Mouse (Mus musculus): ENCODE results near the gene C1rl.
"Not testable (repeated sequence)": the region's sequence is repeated elsewhere in the genome, so short reads cannot be mapped to it uniquely, and the experiment has no call there.

Gene C1rl

GRCm38 (mm10) chr6:124502021-124502420 lies 9.1 kb downstream of the C1rl start:
- no peak for DNase-seq (ENCODE audit: low read depth, low spot score)

GRCm38 (mm10) chr6:124505028-124505427 lies 12.1 kb downstream of the C1rl start:
- DNase-seq (ENCODE audit: low read depth, low spot score): no peak

GRCm38 (mm10) chr6:124506991-124507390 lies 14.1 kb downstream of the C1rl start:
- DNase-seq (ENCODE audit: low read depth, low spot score): no peak

GRCm38 (mm10) chr6:124508292-124508691 lies 15.4 kb downstream of the C1rl start:
- DNase-seq (ENCODE audit: low read depth, low spot score): no peak

- DNase-seq (ENCODE audit: low read depth, low spot score): not testable (repeated sequence)
Observed at GRCm38 (mm10) chr6:124509192-124509591, 16.3 kb downstream of the C1rl start.

- no peak for DNase-seq (ENCODE audit: low read depth, low spot score)
Observed at GRCm38 (mm10) chr6:124511936-124512335, 19.0 kb downstream of the C1rl start.

- no peak for DNase-seq (ENCODE audit: low read depth, low spot score)
Observed at GRCm38 (mm10) chr6:124512355-124512836, 19.5 kb downstream of the C1rl start, which contains the start of gene C1ra. C1ra (plus strand) TSS chr6:124512405.

GRCm38 (mm10) chr6:124517733-124518132 lies 24.8 kb downstream of the C1rl start:
- DNase-seq (ENCODE audit: low read depth, low spot score): not testable (repeated sequence)

GRCm38 (mm10) chr6:124522082-124522481 lies 29.2 kb downstream of the C1rl start:
- not testable (repeated sequence) for DNase-seq (ENCODE audit: low read depth, low spot score)

- DNase-seq (ENCODE audit: low read depth, low spot score): no peak
Observed at GRCm38 (mm10) chr6:124527881-124528280, 35.0 kb downstream of the C1rl start.

GRCm38 (mm10) chr6:124531077-124531476 lies 38.2 kb downstream of the C1rl start:
- no peak for DNase-seq (ENCODE audit: low read depth, low spot score)

- DNase-seq (ENCODE audit: low read depth, low spot score): not testable (repeated sequence)
Observed at GRCm38 (mm10) chr6:124536125-124536829, 43.4 kb downstream of the C1rl start.

GRCm38 (mm10) chr6:124541176-124541575 lies 48.3 kb downstream of the C1rl start:
- DNase-seq (ENCODE audit: low read depth, low spot score): not testable (repeated sequence)

GRCm38 (mm10) chr6:124542284-124542683 lies 49.4 kb downstream of the C1rl start, which contains the start of gene C1s1:
C1s1 (minus strand) TSS chr6:124542359.
- DNase-seq (ENCODE audit: low read depth, low spot score): not testable (repeated sequence)

- no peak for DNase-seq (ENCODE audit: low read depth, low spot score)
Observed at GRCm38 (mm10) chr6:124544466-124544865, 51.6 kb downstream of the C1rl start.

- no peak for DNase-seq (ENCODE audit: low read depth, low spot score)
Observed at GRCm38 (mm10) chr6:124545425-124545824, 52.5 kb downstream of the C1rl start.

GRCm38 (mm10) chr6:124547979-124548378 lies 55.1 kb downstream of the C1rl start:
- not testable (repeated sequence) for DNase-seq (ENCODE audit: low read depth, low spot score)

- DNase-seq (ENCODE audit: low read depth, low spot score): no peak
Observed at GRCm38 (mm10) chr6:124549023-124549550, 56.2 kb downstream of the C1rl start.

GRCm38 (mm10) chr6:124552766-124553165 lies 59.9 kb downstream of the C1rl start:
- DNase-seq (ENCODE audit: low read depth, low spot score): no peak

- not testable (repeated sequence) for DNase-seq (ENCODE audit: low read depth, low spot score)
Observed at GRCm38 (mm10) chr6:124555956-124556355, 63.0 kb downstream of the C1rl start.

Measured in retina, adult 2 months (tissue).